Mouse (Mus musculus) E14TG2a.4 (cell line): ENCODE measurements at regions not wholly inside any gene's neighbourhood (a gene's known extent, or its start where the extent isn't known, plus 50 kb on each side); places are given as distances from the start of the nearest gene placed in this dataset.
A peak's percentile ranks its signal among the peaks of the same experiment; 100 is the strongest.

ENCODE experiments used
- CTCF ChIP-seq: conservative IDR thresholded peaks from 2 replicates; pipeline ENCODE4 v1.5.1; 2014; ENCODE audit warnings: low read length
- NANOG ChIP-seq: IDR thresholded peaks from 2 replicates; pipeline ENCODE4 v1.6.1; 2014; ENCODE audit warnings: borderline replicate concordance, low read length, mixed read lengths

DNA sequence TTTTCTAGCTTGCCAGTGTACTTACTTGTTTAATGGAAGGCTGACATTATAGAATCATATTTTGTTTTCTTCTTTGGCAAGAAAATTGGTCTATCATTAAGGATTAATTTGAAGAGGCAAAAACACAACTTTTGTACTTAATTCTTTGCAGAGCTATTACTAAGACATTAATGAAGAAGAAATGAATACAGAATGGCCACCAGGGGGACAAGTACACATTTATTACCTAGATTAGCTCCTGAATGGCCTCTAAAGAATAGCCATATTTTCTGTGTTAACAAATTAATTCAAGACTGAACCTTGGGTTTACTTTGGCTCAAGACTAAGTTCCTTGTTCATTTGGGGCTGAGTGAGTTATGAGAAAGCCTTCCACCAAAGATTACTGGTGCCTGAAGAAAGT, 430.5 kb upstream of the Zfp960 start:
- TF ChIP-seq CTCF (peak; percentile 26), NANOG (no peak)
